Mouse (Mus musculus): Measurements from ENCODE around the gene Slc39a11.

The Slc39a11 gene

GRCm38 (mm10) chr11:113631862-113632261, 18.0 kb downstream of the Slc39a11 start:
- no peak for DNase-seq (ENCODE audit: low spot score)

DNA sequence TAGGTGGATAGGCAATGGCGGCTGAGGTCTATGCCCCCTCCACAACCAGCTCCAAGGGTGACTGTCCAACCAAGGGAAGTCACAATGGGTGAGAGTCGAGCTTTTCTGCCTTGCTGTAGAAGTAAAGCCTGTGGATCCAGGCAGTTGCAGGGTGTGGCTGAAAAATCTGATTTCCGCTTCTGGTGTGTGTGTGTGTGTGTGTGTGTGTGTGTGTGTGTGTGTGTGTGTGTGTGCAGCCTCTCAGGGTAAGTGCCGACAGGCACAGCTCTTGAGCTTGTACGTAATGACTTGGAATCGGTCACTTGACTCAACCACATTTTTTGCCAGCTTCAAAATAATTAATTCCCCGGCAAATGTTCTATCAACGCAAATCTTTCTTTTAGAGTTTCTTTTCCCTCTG, 18.6 kb downstream of the Slc39a11 start:
- no peak for DNase-seq (ENCODE audit: low spot score)

- no peak for DNase-seq (ENCODE audit: low spot score)
Measured at GRCm38 (mm10) chr11:113630642-113631041, 19.2 kb downstream of the Slc39a11 start.

DNA sequence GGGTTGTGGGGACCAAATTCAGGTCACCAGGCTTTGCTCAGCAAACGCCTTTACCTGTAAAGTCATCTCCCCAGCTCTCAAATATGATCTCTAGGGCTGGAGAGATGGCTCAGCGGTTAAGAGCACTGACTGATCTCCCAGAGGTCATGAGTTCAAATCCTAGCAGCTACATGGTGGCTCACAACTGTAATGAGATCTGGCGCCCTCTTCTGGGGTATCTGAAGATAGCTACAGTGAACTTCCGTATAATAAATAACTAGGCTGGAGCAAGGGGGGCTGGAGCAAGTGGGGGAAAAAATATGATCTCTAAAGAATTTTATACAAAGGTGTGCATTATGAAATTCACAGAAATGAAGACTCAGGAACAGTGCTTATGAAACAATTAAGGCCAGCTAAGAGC, 22.1 kb downstream of the Slc39a11 start:
- DNase-seq (ENCODE audit: low spot score) = no peak

- DNase-seq (ENCODE audit: low spot score) = no peak
Measured at GRCm38 (mm10) chr11:113625437-113625836, 24.4 kb downstream of the Slc39a11 start.

DNA sequence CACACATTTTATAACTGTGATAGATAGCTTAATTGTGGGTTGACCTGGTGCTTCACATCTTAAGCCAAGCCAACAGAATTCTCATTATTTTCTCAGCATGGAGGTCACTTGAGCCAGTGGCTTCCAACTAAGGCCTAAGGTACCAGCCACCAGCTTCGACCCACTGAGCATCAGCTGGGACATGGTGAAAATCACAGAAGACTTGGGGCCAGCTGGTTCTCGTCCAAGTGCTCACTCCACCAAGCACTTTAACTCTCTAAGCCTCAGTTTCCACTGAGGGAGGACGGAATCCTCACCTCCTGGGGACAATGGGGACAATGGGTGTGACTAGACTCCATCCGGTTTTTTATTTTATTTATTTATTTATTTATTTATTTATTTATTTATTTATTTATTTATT, 27.9 kb downstream of the Slc39a11 start:
- DNase-seq (ENCODE audit: low spot score) = no peak

DNA sequence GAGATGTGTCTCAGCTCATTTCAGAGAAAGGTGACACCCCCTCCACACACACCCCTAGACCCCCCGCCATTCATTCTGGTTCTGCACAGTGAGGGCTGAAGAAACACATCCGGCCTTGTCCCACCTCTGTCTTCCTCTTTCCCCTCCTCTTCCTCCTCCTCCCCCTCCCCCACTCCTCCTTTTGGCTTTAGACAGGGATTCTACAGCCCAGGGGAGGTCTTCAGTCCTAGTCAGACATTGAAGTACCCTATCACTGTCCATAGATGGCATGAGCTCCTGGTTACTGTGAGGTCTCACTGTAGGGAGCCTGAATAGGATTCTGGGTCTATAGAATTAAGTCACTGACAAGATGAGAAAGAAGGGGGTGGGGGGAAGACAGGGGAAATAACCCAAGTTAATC, 28.9 kb downstream of the Slc39a11 start:
- no peak for DNase-seq (ENCODE audit: low spot score)

DNA sequence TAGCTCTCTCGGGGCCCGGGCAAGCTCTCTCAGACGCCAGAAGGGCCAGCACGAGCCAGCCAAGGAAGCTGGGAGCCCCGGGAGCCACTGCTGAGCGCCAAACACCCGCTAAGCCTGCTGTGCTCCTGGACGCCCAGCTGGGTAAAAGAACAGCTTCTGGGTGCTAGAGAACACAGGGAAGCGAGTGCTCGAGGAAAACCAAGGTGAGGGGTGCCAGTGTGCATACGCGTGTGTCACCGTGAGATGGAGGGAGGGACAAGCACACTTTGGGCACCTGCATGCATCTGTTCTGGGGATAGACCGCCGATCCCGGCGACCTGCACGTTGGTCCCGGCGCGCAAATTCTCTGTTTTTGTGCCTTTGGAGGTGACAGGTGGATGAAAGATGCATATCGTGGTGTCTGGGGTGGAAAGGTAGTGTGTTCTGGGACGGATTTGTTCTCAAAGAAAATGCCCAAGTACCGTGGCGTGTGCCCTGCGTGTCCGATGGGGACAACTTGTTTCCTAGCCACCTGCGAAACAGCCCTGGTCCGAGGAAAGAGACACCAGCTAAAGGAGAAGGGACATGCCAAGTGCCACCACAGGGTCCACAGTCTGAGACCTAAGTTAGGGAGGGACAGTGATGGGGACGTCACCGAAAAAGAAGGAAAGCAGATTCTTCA, 30.3 kb downstream of the Slc39a11 start:
- DNase-seq (ENCODE audit: low spot score) = no peak

DNA sequence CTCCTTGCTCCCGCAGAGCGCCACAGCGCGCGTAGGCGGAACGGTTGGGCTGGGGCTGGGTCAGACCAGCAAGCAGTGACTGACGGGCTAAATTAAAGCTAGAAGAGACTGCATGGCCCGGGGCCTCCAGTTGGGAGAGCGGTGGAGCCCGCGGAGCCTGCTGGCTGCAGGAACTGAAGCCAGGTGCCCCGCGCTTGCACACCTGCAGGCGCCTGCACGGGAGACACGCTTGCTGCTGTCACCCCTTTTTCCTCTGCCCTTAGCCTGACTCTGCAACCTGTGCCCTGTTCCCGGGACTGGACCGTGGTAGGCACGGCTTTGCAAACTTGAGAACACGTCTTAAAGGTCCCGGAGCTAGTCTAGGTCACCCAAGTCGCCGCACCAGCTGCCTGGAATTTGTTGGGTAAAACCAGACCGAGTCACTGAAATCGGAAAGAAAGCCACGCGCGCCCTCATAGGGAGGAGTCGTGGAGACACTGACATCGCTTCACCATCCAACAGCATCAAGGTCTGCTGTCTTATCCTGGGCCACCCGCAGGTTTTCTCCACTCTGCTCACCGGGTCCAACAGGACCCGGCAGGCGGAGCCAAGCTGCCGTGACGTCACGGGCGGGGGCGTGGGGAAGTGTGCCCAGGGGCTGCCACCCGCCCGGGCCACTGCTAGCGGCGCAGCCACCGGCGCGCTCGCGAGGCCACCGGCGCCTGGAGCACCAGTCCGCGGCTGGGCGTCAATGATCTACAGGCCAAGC, 31.0 kb downstream of the Slc39a11 start, which contains the start of gene Sstr2:
Gene Sstr2, plus strand, starts transcription at position 671 of the 748 bp plus-strand sequence.
- DNase-seq (ENCODE audit: low spot score) = peak; percentile 58

GRCm38 (mm10) chr11:113618303-113618671, 31.6 kb downstream of the Slc39a11 start:
- DNase-seq (ENCODE audit: low spot score) = no peak

- peak; percentile 78 for DNase-seq (ENCODE audit: low spot score)
Measured at GRCm38 (mm10) chr11:113617132-113617911, 32.6 kb downstream of the Slc39a11 start.

GRCm38 (mm10) chr11:113614476-113614875, 35.4 kb downstream of the Slc39a11 start:
- DNase-seq (ENCODE audit: low spot score) = no peak

DNA sequence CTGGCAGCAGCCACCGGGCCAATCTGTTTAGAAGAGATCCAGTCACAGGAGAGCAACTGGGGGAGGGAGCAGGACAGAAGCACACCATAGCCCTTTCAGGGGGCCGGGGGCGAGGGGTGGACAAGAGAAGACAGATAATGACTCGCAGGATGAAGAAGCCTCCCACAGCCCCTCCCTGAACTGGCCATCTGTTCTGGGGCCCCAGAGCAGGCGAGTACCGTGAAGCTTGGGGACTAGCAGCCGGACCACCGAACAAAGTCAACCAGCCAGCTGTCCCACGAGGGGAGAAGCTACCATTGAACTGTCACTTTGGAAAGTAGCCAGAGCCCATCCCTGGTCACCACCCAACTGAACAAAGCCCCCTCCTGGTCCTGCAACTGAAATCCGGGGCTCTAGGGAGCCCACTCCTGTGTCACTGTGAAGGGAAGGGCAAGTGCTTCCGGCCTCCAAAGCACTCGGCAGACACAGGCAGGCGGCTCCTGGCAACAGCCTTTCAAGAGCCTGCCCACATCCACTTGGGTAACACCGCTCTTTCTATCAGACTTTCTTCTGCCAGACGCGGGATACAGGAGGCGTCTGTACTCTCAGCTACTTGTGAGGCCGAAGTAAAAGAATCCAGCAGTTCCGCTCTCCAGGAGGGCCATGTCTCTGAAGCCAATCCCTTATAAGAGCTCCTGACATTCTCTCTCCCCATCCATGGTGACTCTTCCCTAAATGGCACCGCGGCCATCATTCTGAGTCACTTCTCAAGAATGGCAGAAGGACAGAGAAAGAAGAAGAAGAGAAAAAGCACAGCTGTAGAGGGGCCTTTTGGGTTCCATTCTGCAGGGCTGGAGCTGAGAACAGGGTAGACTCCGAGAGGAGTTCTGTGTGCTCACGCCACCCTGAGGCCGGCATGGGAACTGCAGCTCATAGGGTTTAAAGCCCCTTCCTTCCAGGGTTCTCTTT, 37.9 kb downstream of the Slc39a11 start:
- peak; percentile 41 for DNase-seq (ENCODE audit: low spot score)

- DNase-seq (ENCODE audit: low spot score) = no peak
Measured at GRCm38 (mm10) chr11:113611112-113611646, 38.7 kb downstream of the Slc39a11 start.

DNA sequence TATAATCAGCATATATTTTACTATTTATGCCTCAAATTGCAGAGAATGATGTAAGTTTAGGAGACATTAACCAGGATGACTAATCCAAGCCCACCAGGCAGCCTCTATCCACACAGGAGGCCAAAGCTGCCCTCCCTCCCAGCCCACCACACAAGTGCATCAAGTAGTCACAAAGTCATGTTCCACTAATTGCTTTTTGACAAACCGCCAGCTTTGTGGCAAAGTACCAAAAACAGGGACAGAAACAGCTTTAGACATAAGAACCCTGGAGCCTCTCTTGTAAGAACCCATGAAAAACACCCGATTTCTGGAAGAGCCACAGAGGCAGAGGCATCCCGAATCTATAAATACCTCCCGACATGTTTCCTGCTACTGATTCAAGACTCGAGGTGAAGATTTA, 39.6 kb downstream of the Slc39a11 start:
- DNase-seq (ENCODE audit: low spot score) = no peak

DNA sequence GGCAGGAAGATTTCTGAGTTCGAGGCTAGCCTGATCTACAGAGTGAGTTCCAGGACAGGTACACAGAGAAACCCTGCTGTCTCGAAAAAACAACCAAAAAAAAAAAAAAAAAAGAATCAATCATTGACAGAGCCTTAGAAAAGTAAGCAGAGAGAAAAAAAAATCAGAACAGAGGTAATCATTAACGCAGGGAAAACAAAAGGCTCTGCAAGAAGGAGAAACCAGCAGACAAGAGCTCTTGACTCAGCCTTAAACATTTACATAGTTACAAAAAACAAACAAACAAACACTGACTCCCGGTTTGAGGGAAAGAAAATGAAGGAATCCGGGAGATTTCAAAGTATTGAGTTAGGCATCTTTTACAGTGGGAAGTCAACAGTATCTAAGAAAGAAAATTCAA, 40.3 kb downstream of the Slc39a11 start:
- DNase-seq (ENCODE audit: low spot score) = no peak

DNA sequence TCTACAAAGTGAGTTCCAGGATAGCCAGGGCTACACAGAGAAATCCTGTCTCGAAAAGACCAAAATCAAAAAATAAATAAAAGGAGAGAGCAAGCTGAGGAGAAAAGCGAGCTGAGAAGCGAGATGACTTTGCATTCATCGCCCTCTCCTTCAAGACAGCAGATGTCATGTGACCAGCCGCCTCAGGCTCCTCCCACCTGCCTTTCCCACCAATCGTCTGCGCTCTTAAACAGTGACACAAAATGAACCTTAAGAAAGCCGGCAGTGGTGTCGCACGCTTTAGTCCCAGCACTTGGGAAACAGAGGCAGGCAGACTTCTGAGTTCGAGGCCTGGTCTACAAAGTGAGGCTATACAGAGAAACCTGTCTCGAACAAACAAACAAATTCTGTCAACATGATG, 42.3 kb downstream of the Slc39a11 start:
- DNase-seq (ENCODE audit: low spot score) = no peak

DNA sequence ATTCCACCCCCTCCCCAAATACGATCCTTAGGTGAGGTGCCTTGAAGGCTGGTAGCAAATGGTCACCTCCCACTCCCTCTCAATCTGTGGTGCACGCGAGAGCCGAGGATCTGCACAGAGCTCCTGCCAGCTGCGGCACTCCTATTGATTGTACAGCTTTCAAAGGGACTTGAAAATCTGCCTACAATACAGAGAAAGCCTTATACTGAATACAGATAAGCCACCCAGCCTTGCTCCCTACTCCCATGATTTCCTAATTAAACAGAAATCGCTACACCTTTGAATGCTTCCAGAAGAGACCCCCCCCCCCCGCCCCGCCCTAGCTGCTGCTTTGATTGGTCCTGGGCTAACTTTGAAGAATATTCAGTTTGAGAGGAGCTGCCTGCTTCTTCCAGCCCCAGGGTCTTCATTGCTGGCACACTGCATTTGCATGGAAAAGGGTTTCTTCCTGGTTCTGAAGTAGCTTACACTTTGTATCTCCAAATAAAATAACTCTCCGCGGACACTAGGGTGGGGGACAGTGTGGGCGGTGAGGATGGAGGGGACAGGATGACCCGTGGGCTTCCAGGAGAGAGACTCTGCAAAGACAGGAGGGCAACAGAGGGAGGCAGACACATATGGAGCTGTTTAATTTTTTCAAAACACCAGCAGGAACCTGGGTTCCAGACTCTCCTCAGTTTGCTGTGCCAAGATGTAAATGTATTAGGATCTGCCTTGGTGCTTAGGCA, 48.1 kb downstream of the Slc39a11 start:
- no peak for DNase-seq (ENCODE audit: low spot score)

DNA sequence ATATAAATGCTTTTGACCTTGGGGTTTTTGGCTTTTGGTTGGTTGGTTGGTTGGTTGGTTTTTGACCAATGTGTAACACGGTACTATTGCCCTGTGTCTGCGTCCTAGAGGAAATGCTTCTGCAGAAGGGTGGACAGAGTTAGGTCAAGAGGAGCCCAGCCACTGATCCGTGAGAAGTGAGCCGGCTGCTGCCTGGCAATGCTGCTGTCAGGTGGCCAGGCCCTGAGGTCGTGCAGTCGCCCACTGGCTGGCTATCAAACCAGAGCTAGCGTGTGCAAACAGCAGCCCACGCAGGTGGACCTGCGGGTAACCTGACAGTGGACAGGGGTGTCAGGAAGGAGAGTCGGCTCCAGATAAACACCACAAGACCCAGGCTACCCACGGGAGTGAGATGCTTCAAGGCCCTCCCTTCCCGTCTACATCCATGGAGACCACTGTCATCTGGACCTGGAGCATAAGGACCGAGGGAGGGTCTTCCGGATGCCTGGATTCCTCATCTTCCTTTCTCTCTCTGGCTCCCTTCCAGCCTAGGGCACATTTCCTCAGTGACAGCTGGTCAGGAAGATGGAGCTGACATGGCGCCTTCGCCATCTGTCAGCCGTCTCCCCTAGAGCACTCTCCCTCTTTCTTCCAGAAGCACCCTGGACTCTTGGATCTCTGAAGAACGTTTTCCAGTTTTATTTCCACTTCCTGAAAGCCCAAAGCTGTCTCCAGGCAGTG, 49.2 kb downstream of the Slc39a11 start:
- no peak for DNase-seq (ENCODE audit: low spot score)

DNA sequence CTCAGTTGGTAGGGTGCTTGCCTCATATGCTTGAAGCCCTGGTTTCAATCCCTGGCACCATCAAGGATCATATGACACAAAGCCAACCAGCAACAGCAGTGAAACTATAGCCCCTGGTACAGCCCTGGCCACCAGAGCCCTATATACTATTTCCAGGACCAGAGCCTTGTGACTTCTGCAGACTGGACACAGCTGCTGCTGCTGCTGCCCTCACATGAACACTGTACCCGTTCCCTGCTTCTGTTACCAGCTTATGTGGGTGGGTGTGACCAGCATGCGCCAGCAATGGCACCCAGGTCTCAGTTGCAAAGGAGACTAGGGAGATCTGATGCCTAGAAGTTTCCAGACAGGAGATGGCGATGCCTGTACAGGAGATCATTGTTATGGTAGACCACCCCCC, 52.2 kb downstream of the Slc39a11 start:
- DNase-seq (ENCODE audit: low spot score) = no peak

All from urinary bladder, postnatal 14 days (tissue).